Mouse (Mus musculus) CH12.LX (cell line): ENCODE measurements around the gene Mmd. TPM values are rescaled to one million over a fixed set of nuclear protein-coding genes. Genes with fewer than 3 reads are reported as not detected.

Experiments used
- DNase-seq: peaks from one replicate; pipeline ENCODE4 v3.0.0-alpha.2; 2013; ENCODE audit errors: extremely low read depth
- H3K27ac ChIP-seq: 2 replicates; pipeline ENCODE4 v1.5.1; 2012; ENCODE audit warnings: low read depth, mild to moderate bottlenecking, control low read depth, moderate library complexity; ENCODE audit not compliant: insufficient read depth
- H3K27me3 ChIP-seq: replicated peaks from 2 replicates; pipeline ENCODE3; 2012; ENCODE audit warnings: inconsistent platforms
- H3K36me3 ChIP-seq, 2 experiments: replicated peaks in 1 of 2; 2 replicates each; pipeline versions ENCODE3 to v1.6.1; 2012; ENCODE audit warnings: inconsistent platforms in 1 of 2, low read length in 1 of 2, mild to moderate bottlenecking in 1 of 2, mixed read lengths in 1 of 2, moderate library complexity in 1 of 2; ENCODE audit not compliant: control insufficient read depth in 1 of 2, insufficient read depth in 1 of 2
- H3K4me1 ChIP-seq, 2 experiments: 2 replicates each; pipeline ENCODE4 v1.6.1; 2012; ENCODE audit warnings: inconsistent platforms in 1 of 2, moderate library complexity in 1 of 2; ENCODE audit not compliant: insufficient read depth in 2 of 2, control insufficient read depth in 1 of 2
- H3K4me2 ChIP-seq: 2 replicates; pipeline ENCODE4 v1.6.1; 2012; ENCODE audit warnings: low read depth, mild to moderate bottlenecking, control low read depth; ENCODE audit not compliant: poor library complexity, insufficient read depth, severe bottlenecking
- H3K4me3 ChIP-seq, 3 experiments: fragments of 150-350 bp in 1 of 3; sonication (generic) in 1 of 3; replicated peaks in 1 of 3; 2 replicates each; pipeline versions ENCODE3 to v1.5.1; 2011 to 2012; ENCODE audit warnings: low read depth in 2 of 3, low read length in 2 of 3, mild to moderate bottlenecking in 2 of 3, moderate library complexity in 2 of 3, control low read depth in 1 of 3, improper control_type of control experiment in 1 of 3, inconsistent platforms in 1 of 3, mixed read lengths in 1 of 3; ENCODE audit not compliant: poor library complexity in 1 of 3
- H3K79me2 ChIP-seq: replicated peaks from 2 replicates; pipeline ENCODE4 v1.6.1; 2012; ENCODE audit warnings: mild to moderate bottlenecking, moderate library complexity; ENCODE audit not compliant: control insufficient read depth, poor library complexity, insufficient read depth, severe bottlenecking; ENCODE audit errors: extremely low read depth
- H3K9ac ChIP-seq: 2 replicates; pipeline ENCODE4 v1.6.1; 2012; ENCODE audit warnings: low read depth, mild to moderate bottlenecking, control low read depth, moderate library complexity; ENCODE audit not compliant: insufficient read depth
- H3K9me3 ChIP-seq: replicated peaks from 2 replicates; pipeline ENCODE3; 2012; ENCODE audit warnings: low read length, inconsistent platforms, mixed read lengths
- CTCF ChIP-seq, 2 experiments: IDR thresholded peaks in 1 of 2; conservative IDR thresholded peaks in 1 of 2; 2 replicates each; pipeline ENCODE4 v1.5.1; 2011 to 2012; ENCODE audit warnings: low read depth in 2 of 2, low read length in 2 of 2, improper control_type of control experiment in 1 of 2, inconsistent platforms in 1 of 2, mild to moderate bottlenecking in 1 of 2, moderate library complexity in 1 of 2
- E2F4 ChIP-seq: IDR thresholded peaks from 2 replicates; pipeline ENCODE4 v1.6.1; 2011; ENCODE audit warnings: low read depth, low read length, improper control_type of control experiment; ENCODE audit not compliant: insufficient replicate concordance
- EP300 ChIP-seq: IDR thresholded peaks from 2 replicates; pipeline ENCODE4 v1.6.1; 2011; ENCODE audit warnings: low read length, improper control_type of control experiment
- ETS1 ChIP-seq: conservative IDR thresholded peaks from 2 replicates; pipeline ENCODE4 v1.6.1; 2012; ENCODE audit warnings: low read depth, mild to moderate bottlenecking, inconsistent platforms, low read length, improper control_type of control experiment, moderate library complexity
- IRF4 ChIP-seq: IDR thresholded peaks from 2 replicates; pipeline ENCODE4 v1.6.1; 2014; ENCODE audit warnings: low read depth, mild to moderate bottlenecking, inconsistent platforms, low read length, improper control_type of control experiment
- JUN ChIP-seq: IDR thresholded peaks from 2 replicates; pipeline ENCODE4 v1.6.1; 2011; ENCODE audit warnings: low read depth, mild to moderate bottlenecking, low read length, improper control_type of control experiment, moderate library complexity; ENCODE audit not compliant: insufficient read depth
- JUND ChIP-seq: conservative IDR thresholded peaks from 2 replicates; pipeline ENCODE4 v1.6.1; 2011; ENCODE audit warnings: low read depth, low read length, improper control_type of control experiment
- KAT2A ChIP-seq: IDR thresholded peaks from 2 replicates; pipeline ENCODE4 v1.6.1; 2012; ENCODE audit warnings: low read length, improper control_type of control experiment, inconsistent platforms; ENCODE audit not compliant: insufficient replicate concordance
- MAX ChIP-seq: IDR thresholded peaks from 2 replicates; pipeline ENCODE4 v1.6.1; 2011; ENCODE audit warnings: low read length, improper control_type of control experiment
- MAZ ChIP-seq: IDR thresholded peaks from 2 replicates; pipeline ENCODE4 v1.6.1; 2012; ENCODE audit warnings: low read depth, mild to moderate bottlenecking, inconsistent platforms, low read length, improper control_type of control experiment, moderate library complexity
- NELFE ChIP-seq: IDR thresholded peaks from 2 replicates; pipeline ENCODE4 v1.6.1; 2011; ENCODE audit warnings: low read depth, low read length, improper control_type of control experiment
- RAD21 ChIP-seq: IDR thresholded peaks from 2 replicates; pipeline ENCODE4 v1.6.1; 2011; ENCODE audit warnings: low read depth, mild to moderate bottlenecking, low read length, improper control_type of control experiment, moderate library complexity
- USF2 ChIP-seq: conservative IDR thresholded peaks from 2 replicates; pipeline ENCODE4 v1.6.1; 2011; ENCODE audit warnings: low read depth, low read length, improper control_type of control experiment
- ZKSCAN1 ChIP-seq: IDR thresholded peaks from 2 replicates; pipeline ENCODE4 v1.6.1; 2012; ENCODE audit warnings: low read depth, inconsistent platforms, low read length, improper control_type of control experiment, borderline replicate concordance
- ZNF384 ChIP-seq: IDR thresholded peaks from 2 replicates; pipeline ENCODE4 v1.6.1; 2012; ENCODE audit warnings: low read depth, low read length, improper control_type of control experiment, inconsistent platforms
- dilution Hi-C: fragments of 300-500 bp; cut with MboI; formaldehyde crosslinking; loops from 2 replicates; pipeline ENCODE4 v1.14.3; 2020; ENCODE audit warnings: low sequenced_read_pairs; ENCODE audit not compliant: extremely low pct_unique_long_range_greater_than_20kb, extremely low pct_ligation_motif_present
- in situ Hi-C: fragments of 300-500 bp; cut with MboI; formaldehyde crosslinking; loops from 3 replicates; pipeline ENCODE4 v1.14.3; 2019; ENCODE audit warnings: low sequenced_read_pairs, low pct_ligation_motif_present, low pct_unique_long_range_greater_than_20kb, mixed read lengths
- polyA plus RNA-seq: library from polyadenylated mRNA; unstranded; fragments of >175 nt; gene quantifications from 2 replicates; pipeline ENCODE4 v1.2.1, GENCODE M21; 2012; ENCODE audit warnings: low read depth; ENCODE audit not compliant: insufficient read length
- total RNA-seq, 2 experiments: library from RNA; depleted of rRNA; stranded (reverse); fragments of 300-350 nt in 1 of 2; fragments of >200 nt in 1 of 2; gene quantifications; 2 replicates each; pipeline ENCODE4 v1.2.3; 2012 to 2014

The Mmd gene
- total and polyA plus RNA-seq, 3 experiments: 10.3 to 60.4 (median 39.8) TPM

DNA sequence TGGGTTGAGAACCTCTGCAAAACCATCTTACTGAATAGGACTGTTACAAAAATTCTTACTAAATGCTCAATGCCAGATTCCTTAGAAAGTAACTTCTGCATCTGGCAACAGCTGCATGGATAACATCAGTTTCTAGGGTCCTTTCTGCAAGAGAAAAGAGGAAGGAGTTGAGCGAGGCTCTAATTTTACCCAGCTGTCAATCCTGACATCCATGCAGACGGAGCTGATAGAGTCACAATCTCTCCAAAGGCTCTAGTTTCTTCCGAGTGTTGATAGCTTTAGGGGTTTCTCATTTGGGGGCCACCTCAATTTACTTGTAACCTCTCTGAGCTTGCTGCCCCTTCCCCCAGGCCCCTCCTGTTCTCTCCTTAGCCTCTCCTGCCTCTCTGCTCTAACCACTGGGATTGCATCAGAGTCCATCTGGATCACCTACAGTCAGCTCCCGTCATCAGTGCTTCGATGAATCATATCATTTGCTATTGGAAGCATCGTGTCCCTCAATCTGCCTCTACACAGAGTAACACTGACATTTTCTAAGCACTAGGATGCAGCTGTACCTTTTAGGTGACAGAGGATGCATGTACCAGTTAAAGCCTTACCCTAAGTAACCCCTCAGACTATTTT lies 29.1 kb upstream of the Mmd start:
- Histone ChIP-seq H3K4me2 (no peak overlapping the region), H3K79me2 (no peaks in the 10 kb centered on the region)
- dilution Hi-C loops: no loop called here
- TF ChIP-seq USF2: no peak
- no peak for TF ChIP-seq ZKSCAN1
- TF ChIP-seq, all 38 proteins: peak for 0
- Histone ChIP-seq H3K4me3 (no peak overlapping the region), H3K27me3 (no peaks in the 10 kb centered on the region), H3K9me3 (no peaks in the 10 kb centered on the region), H3K4me1 (peaks cover 2 to 16% of the 10 kb centered on the region in 2 experiments; a peak in 3 of 4 replicates), H3K27ac (no peak overlapping the region), H3K9ac (no peak overlapping the region), H3K36me3 (no peaks in the 10 kb centered on the region)
- in situ Hi-C loops: no loop called here
- DNase-seq: no peak

- no peaks in the 10 kb centered on the region for H3K79me2 ChIP-seq
- in situ Hi-C loops: no loop called here
- H3K9me3 ChIP-seq: no peaks in the 10 kb centered on the region
- no peaks in the 10 kb centered on the region for H3K36me3 ChIP-seq
- H3K4me1 ChIP-seq: peaks cover 7 to 23% of the 10 kb centered on the region in 2 experiments; a peak in 3 of 4 replicates
- no peaks in the 10 kb centered on the region for H3K27me3 ChIP-seq
- H3K4me3 ChIP-seq: no peak overlapping the region
- no peak overlapping the region for H3K27ac ChIP-seq
- no peak for DNase-seq
- no peak overlapping the region for H3K9ac ChIP-seq
- TF ChIP-seq KAT2A: no peak
- TF ChIP-seq RAD21: no peak
- no peak for TF ChIP-seq IRF4
- peak; percentile 43; the same call in 1 of the 2 replicates for TF ChIP-seq ZNF384
- dilution Hi-C loops: no loop called here
- H3K4me2 ChIP-seq: no peak overlapping the region
These were observed 28.5 kb upstream of the Mmd start for GRCm38 (mm10) chr11:90220750-90221149.

DNA sequence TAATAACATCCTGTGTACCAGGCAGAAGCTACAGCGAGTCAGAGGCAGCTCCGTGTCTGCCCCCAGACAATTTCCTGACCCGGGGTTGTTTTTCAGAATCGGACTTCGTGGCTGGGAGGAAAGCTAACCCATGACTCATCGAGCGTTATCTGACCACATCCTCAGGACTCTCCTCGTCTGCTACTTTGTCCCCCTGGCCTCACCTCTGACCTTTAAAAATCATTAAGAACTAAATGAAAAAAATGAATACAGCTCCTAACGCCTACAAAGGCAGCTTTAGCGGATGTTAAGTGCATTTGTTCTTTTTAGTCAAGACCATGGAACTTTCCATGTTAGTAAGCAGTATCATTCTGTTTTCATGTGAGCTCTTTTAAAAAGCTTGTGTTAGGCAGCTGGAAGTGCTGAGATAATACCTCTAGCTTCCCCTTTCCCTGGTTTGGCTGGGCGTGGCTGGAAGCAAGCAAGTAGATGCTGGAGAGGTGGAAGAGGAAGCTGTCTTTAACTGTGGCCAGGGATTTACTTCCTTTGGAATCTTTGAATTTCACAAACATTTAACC lies 24.3 kb upstream of the Mmd start:
- Histone ChIP-seq H3K9me3 (no peaks in the 10 kb centered on the region), H3K36me3 (no peaks in the 10 kb centered on the region), H3K4me2 (peak overlapping the region; percentile 3; the same call in 1 of the 2 replicates), H3K9ac (no peak overlapping the region), H3K27me3 (no peaks in the 10 kb centered on the region), H3K4me1 (peaks cover 14 to 28% of the 10 kb centered on the region in 2 experiments), H3K79me2 (no peaks in the 10 kb centered on the region), H3K27ac (no peak overlapping the region)
- in situ Hi-C loops: no loop called here
- peak; percentile 55 for DNase-seq
- TF ChIP-seq CTCF (conservative IDR thresholded peaks at IDR 0.05 in 1 of 2, IDR thresholded peaks at IDR 0.05 in 1 of 2; ENCODE audit: low read depth in 2 of 2, low read length in 2 of 2) (no peak), EP300 (0 out of 2 replicates have a peak, but pooled peaks have one; percentile 11), ETS1 (peak; percentile 37; the same call in 1 of the 2 replicates), MAZ (no peak), NELFE (no peak), USF2 (no peak), MAX (no peak; the same call in 1 of the 2 replicates), JUN (peak; percentile 34; the same call in 1 of the 2 replicates), JUND (0 out of 2 replicates have a peak, but pooled peaks have one; percentile 44), E2F4 (no peak)
- TF ChIP-seq, all 38 proteins: peak for 4
- H3K4me3 ChIP-seq: no peak overlapping the region
- dilution Hi-C loops: no loop called here
